Mouse (Mus musculus) hindbrain, embryonic 12.5 days (tissue): ENCODE measurements around the gene Dusp5. TPM values are rescaled to one million over a fixed set of nuclear protein-coding genes. Genes with fewer than 3 reads are reported as not detected.

Source experiments
- ATAC-seq: fragments of 200-750 bp; cut with Nextera tagmentation; 2 replicates; pipeline ENCODE4 v1.8.0; 2017; ENCODE audit warnings: moderate TSS enrichment; ENCODE audit not compliant: low FRiP score
- H3K27ac ChIP-seq: fragments of 300-500 bp; sonication (generic); 2 replicates; pipeline ENCODE4 v1.5.1; 2016; ENCODE audit warnings: mild to moderate bottlenecking
- H3K27me3 ChIP-seq: fragments of 300-500 bp; sonication (generic); 2 replicates; pipeline ENCODE4 v1.6.1; 2016; ENCODE audit warnings: mild to moderate bottlenecking
- H3K36me3 ChIP-seq: fragments of 300-500 bp; sonication (generic); 2 replicates; pipeline ENCODE4 v1.6.1; 2016; ENCODE audit warnings: mild to moderate bottlenecking
- H3K4me1 ChIP-seq: fragments of 300-500 bp; sonication (generic); 2 replicates; pipeline ENCODE4 v1.6.1; 2016
- H3K4me2 ChIP-seq: fragments of 300-500 bp; sonication (generic); replicated peaks from 2 replicates; pipeline ENCODE4 v1.6.1; 2016; ENCODE audit warnings: mild to moderate bottlenecking
- H3K4me3 ChIP-seq: fragments of 300-500 bp; sonication (generic); 2 replicates; pipeline ENCODE4 v1.5.1; 2016; ENCODE audit warnings: mild to moderate bottlenecking
- H3K9ac ChIP-seq: fragments of 300-500 bp; sonication (generic); 2 replicates; pipeline ENCODE4 v1.6.1; 2016; ENCODE audit warnings: mild to moderate bottlenecking, moderate library complexity
- H3K9me3 ChIP-seq: fragments of 300-500 bp; sonication (generic); replicated peaks from 2 replicates; pipeline ENCODE4 v1.6.1; 2016; ENCODE audit warnings: mild to moderate bottlenecking
- WGBS: fragments of 180-500 bp; shearing (Covaris S2); methylation state at CpG from one replicate; pipeline ENCODE4 v1.1.7; 2016; 5-methylcytosine and 5-hydroxymethylcytosine counted together
- polyA plus RNA-seq: library from polyadenylated mRNA; unstranded; fragments of >200 nt; fragmentation: Nextera tagmentation; extraction: Ambion mirVana; gene quantifications from 2 replicates; pipeline ENCODE4 v1.2.1, GENCODE M21; 2016

Gene Dusp5
- 2.4 TPM in 2 replicates for polyA plus RNA-seq

DNA sequence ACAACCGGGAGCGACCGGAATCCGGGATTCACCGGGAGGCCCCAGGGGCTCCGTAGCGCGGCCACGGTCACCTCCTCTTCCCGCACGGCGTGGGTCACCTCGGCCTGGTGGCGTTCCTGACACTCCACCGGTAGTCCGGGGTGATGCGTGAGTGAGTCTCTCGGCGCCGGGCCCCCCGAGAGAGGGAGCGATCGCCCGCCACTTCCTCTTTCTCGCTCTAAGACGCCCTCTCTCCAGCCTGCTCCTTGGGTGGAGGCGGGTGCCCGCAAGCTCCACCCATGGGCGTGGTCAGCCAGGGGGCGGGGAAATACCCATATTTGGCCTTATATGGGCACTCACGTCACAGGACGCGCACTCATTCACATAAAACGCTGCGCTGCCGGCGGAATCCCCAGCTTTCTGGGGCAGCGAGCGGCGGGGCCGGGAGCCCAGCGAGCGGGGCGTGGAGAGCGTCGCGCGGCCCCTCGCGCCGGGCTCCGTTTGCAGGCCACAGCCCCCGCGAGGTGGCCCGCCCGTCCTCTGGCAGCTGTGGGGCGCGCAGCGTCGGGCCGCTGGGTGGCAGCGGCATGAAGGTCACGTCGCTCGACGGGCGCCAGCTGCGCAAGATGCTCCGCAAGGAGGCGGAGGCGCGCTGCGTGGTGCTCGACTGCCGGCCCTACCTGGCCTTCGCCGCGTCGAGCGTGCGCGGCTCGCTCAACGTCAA lies at the start of gene Dusp5:
TSS of gene Dusp5 (plus strand) at position 358 of the 703 bp plus-strand sequence.
- H3K9ac ChIP-seq: peak within 1 kb of the TSS; percentile 73
- peak within 1 kb of the TSS; percentile 49; the same call in 1 of the 2 replicates for H3K27ac ChIP-seq
- peaks cover 51% of the 10 kb centered on the region for H3K27me3 ChIP-seq
- under 1% methylated on average over 80 of the region's 84 CpGs for WGBS
- ATAC-seq: peak; percentile 96
- peak within 1 kb of the TSS; percentile 67 for H3K4me3 ChIP-seq
- H3K9me3 ChIP-seq: no peaks in the 10 kb centered on the region
- peaks cover 18% of the 10 kb centered on the region for H3K4me1 ChIP-seq
- no peaks in the 10 kb centered on the region for H3K36me3 ChIP-seq
- peak within 1 kb of the TSS; percentile 93 for H3K4me2 ChIP-seq

DNA sequence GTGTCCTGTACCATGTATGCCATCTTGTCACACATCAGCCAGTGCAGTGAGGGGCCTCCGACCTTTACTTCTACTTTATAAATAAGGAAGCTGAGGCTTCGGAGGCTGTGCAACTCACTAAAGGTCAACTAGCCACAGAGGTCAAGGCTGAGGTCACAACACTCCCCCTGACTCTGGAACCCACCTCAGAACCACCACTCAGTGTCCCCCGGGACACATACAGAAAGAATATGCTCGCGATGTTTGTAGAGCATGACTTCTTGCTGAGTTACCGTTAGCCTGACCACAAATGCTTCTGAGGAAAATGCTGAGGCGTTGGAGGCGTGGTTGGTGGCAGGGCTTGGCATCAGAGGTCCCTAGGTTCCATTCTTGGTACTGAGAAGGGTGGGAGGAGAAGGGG lies 49.3 kb upstream of the Dusp5 start:
- Histone ChIP-seq H3K4me3 (no peak overlapping the region), H3K36me3 (no peaks in the 10 kb centered on the region), H3K9me3 (no peaks in the 10 kb centered on the region), H3K9ac (no peak overlapping the region), H3K27ac (no peak overlapping the region), H3K4me1 (no peaks in the 10 kb centered on the region), H3K27me3 (no peaks in the 10 kb centered on the region), H3K4me2 (no peak overlapping the region)
- 79% methylated on average over 8 of the region's 8 CpGs for WGBS
- no peak for ATAC-seq

DNA sequence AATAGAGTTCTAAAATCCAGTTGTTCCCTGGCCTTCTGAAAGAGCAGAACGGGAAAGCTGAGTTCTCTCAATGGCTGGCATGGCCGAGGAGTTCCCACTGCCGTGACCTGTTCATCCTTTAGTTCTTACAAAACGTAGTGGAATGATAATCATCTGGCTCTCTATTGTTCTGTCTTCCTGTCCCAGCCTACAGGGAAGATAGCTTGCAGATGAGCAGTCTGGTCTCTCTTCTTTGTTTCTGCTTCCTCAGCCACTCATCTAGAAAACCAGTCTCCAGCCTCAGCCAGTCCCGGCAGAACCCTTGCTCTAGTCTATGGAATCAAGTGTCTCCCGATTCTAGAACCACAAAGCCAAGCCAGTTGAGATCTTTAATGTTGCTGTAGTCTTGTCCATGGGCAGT lies 46.8 kb upstream of the Dusp5 start:
- Histone ChIP-seq H3K27me3 (no peaks in the 10 kb centered on the region), H3K9me3 (no peaks in the 10 kb centered on the region), H3K4me1 (no peaks in the 10 kb centered on the region), H3K4me3 (no peak overlapping the region), H3K27ac (no peak overlapping the region), H3K4me2 (no peak overlapping the region), H3K9ac (no peak overlapping the region), H3K36me3 (no peaks in the 10 kb centered on the region)
- 61% methylated on average over 6 of the region's 6 CpGs for WGBS
- ATAC-seq: no peak

DNA sequence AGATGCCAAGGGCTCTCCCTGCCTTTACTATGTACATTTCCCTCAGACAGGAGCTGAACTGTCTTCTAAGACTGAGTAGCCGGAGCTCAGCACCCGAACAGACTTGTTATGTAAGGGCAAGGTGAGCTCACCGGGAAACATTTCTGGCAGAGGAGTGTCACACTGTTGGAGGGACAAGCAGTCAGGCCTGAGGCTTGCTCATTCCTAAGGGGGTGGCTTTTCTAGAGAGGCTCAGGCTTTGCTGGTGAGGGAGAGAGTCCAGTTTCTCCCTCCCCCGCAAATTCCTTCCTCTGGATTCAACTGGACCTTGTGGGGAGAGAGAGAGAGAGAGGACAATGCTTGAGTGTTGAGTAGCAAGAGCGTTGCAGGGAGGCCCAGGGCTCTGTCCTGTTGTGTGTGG lies 46.4 kb upstream of the Dusp5 start:
- Histone ChIP-seq H3K36me3 (no peaks in the 10 kb centered on the region), H3K9ac (no peak overlapping the region), H3K27ac (no peak overlapping the region), H3K9me3 (no peaks in the 10 kb centered on the region), H3K27me3 (no peaks in the 10 kb centered on the region), H3K4me1 (no peaks in the 10 kb centered on the region), H3K4me2 (no peak overlapping the region), H3K4me3 (no peak overlapping the region)
- WGBS: 82% methylated on average over 5 of the region's 5 CpGs
- ATAC-seq: no peak

DNA sequence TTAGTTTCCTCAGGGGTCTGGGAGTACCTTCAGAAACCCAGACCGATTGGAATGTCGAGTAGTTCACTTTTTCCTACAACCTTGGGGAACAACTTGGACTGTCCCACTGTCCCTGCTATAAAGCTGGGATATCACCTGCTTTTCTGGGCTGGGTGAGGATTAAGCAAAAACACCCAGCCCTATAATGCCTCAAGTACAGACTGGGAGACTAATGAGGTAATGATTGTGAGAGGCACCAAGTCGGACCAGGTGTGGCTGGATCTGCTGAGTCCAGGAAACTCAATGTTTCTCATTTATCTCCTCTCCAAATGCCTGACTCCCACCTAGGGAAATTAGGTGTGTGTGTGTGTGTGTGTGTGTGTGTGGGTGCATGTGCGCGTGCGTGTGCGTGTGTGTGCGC lies 44.9 kb upstream of the Dusp5 start:
- no peak overlapping the region for H3K9ac ChIP-seq
- no peak overlapping the region for H3K4me2 ChIP-seq
- H3K27ac ChIP-seq: no peak overlapping the region
- no peaks in the 10 kb centered on the region for H3K9me3 ChIP-seq
- H3K4me3 ChIP-seq: no peak overlapping the region
- no peaks in the 10 kb centered on the region for H3K4me1 ChIP-seq
- no peak for ATAC-seq
- 94% methylated on average over 8 of the region's 8 CpGs for WGBS
- no peaks in the 10 kb centered on the region for H3K27me3 ChIP-seq
- H3K36me3 ChIP-seq: no peaks in the 10 kb centered on the region

DNA sequence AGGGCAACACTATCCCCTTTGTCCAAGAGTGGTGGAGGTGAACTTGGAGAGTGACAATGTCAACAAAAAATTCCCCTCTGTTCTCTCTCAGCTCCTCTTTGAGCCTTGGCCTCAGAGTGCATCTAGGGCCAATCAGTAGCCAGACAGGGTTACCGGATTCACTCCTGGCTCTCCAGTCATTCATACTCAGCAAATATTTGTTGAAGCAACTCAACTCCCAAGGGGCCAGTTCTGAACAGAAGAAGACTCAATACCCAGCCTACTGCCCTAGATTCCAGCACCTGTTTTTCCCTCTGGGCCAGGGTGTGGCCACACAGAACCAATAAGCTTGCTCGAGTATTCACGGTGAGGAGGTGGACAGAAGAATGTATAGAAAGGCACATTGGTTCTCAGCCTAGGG lies 44.0 kb upstream of the Dusp5 start:
- Histone ChIP-seq H3K9ac (no peak overlapping the region), H3K27me3 (no peaks in the 10 kb centered on the region), H3K4me3 (no peak overlapping the region), H3K4me1 (no peaks in the 10 kb centered on the region), H3K27ac (no peak overlapping the region), H3K36me3 (no peaks in the 10 kb centered on the region), H3K4me2 (no peak overlapping the region), H3K9me3 (no peaks in the 10 kb centered on the region)
- ATAC-seq: no peak
- WGBS: 92% methylated on average over 3 of the region's 3 CpGs

DNA sequence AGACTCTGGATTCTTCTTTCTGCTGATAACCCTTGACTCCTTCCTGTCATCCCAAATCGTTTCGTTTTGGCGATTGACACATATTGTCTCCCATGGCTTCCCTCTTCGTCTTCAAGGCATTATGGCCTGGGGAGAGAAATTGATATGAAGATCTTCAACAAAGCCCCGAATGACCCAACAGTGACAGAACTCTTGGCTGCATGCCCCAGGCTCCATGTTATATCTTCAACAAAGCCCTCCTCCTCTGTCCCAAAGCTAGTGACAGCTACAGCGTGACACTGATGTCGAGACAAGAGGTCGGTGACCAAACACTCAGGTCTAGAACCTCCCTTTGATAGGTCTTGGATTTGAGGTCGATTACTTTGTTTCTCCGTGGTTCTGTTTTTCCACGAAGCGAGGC lies 39.7 kb upstream of the Dusp5 start:
- no peaks in the 10 kb centered on the region for H3K9me3 ChIP-seq
- 88% methylated on average over 12 of the region's 12 CpGs for WGBS
- no peaks in the 10 kb centered on the region for H3K4me1 ChIP-seq
- H3K4me3 ChIP-seq: no peak overlapping the region
- ATAC-seq: no peak
- H3K36me3 ChIP-seq: no peaks in the 10 kb centered on the region
- H3K4me2 ChIP-seq: no peak overlapping the region
- H3K27ac ChIP-seq: no peak overlapping the region
- H3K9ac ChIP-seq: no peak overlapping the region
- no peaks in the 10 kb centered on the region for H3K27me3 ChIP-seq

DNA sequence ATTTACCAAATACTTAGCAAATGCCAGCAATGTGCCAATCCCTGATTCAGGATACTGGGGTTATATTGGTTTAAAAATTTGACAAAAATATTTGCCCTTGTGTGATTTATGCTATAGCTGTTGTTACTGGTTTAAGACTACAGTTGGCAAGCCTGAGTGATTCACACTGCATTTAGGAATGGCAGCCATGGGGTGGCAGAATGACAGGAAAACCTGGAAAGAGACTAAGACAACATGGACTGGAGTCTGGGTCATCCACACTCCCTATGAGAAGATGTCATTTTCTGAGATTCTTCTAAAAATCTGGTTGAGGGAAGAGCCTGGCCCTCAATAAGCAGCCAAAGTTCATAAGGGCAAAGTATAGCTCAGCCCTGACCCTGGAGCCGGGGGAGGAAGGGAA lies 39.0 kb upstream of the Dusp5 start:
- no peak for ATAC-seq
- H3K4me3 ChIP-seq: no peak overlapping the region
- H3K4me2 ChIP-seq: no peak overlapping the region
- no peaks in the 10 kb centered on the region for H3K36me3 ChIP-seq
- no peaks in the 10 kb centered on the region for H3K4me1 ChIP-seq
- H3K9me3 ChIP-seq: no peaks in the 10 kb centered on the region
- 75% methylated on average over 1 of the region's 1 CpGs for WGBS
- no peaks in the 10 kb centered on the region for H3K27me3 ChIP-seq
- H3K27ac ChIP-seq: no peak overlapping the region
- no peak overlapping the region for H3K9ac ChIP-seq

DNA sequence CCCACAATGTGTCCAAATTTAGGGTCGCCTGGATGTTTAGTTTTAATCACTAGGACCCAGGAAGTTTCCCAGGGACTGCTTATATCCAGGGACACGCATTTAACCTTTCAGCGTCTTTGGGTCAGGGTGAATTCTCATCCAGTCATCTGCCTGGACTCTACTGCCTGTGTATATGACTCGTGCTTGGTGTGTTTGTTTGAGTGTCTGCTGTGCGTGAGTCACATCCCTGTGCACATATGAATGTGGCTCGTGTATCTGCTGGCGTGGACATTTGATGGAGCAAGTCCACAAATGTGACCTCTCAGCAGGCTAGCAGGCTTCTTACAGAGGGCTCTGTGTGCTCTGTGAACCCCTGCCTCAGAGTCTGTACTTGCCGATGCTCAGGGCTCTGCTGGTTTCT lies 38.0 kb upstream of the Dusp5 start:
- H3K4me2 ChIP-seq: no peak overlapping the region
- WGBS: 80% methylated on average over 8 of the region's 8 CpGs
- H3K27ac ChIP-seq: no peak overlapping the region

DNA sequence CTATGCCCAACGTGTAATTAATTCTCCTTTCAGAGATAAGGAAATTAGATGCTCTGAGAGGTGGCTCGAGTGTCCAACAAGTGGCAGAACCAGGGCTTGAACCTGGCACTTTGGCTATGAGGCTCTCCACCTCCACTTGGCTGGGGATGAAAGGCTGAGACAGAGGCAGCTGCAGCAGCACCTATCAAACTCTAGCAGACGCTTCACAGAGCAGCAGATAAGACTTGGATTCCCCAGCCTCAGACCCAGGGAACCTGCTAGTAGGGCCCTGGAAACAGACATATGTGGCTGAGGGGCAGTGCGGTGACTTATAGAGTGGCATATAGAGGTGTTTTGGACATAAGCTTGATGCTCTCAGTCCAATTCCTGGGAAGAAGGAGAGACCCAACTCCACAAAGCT lies 36.4 kb upstream of the Dusp5 start:
- Histone ChIP-seq H3K4me3 (no peak overlapping the region), H3K36me3 (no peaks in the 10 kb centered on the region), H3K27me3 (no peaks in the 10 kb centered on the region), H3K4me1 (no peaks in the 10 kb centered on the region), H3K9ac (no peak overlapping the region), H3K27ac (no peak overlapping the region), H3K9me3 (no peaks in the 10 kb centered on the region), H3K4me2 (no peak overlapping the region)
- ATAC-seq: no peak
- 80% methylated on average over 4 of the region's 4 CpGs for WGBS

More for the DNA sequence above, 38.0 kb upstream of the Dusp5 start:
- Histone ChIP-seq H3K4me1 (no peaks in the 10 kb centered on the region), H3K4me3 (no peak overlapping the region), H3K27me3 (no peaks in the 10 kb centered on the region), H3K9ac (no peak overlapping the region), H3K9me3 (no peaks in the 10 kb centered on the region), H3K36me3 (no peaks in the 10 kb centered on the region)
- no peak for ATAC-seq

DNA sequence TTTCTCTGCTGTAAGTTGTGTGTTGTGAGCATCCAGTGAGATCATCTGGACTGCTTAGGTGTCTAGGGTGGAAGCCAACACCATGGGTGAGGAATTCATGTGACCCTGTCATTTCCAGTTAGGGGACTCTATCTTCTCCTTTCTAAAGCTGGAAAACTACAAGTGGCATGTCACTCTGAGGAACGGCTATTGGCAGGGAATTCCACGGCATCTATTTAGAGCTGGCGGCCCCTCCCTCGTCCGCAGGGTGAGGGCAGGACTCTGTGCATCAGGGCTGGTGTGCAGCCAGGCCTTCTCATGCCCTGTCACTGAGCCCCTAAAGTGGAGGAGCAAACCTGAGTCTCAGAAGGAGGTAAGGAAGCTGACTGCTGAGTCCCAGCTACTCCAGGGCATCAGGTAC lies 35.0 kb upstream of the Dusp5 start:
- ATAC-seq: no peak
- 77% methylated on average over 5 of the region's 5 CpGs for WGBS

DNA sequence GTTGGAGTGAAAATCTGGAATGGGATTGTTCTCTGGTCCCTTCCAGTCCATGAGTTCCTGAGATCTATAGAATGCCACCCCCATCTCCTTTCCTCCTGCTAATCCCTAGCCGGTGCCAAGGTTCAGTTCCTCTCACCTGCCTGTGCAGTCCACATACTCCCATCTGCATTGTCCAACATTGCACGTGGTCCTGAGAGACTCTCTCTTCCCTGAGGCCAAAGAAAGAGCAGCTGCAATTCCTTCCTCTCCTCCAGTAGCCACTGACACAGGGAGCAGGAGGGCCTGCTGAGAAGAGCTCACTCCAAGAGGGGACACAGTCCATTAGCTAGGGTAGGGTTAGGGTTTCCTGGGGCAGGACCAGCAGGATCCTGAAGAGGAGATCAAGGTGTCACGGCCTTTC lies 31.0 kb upstream of the Dusp5 start:
- no peak overlapping the region for H3K4me2 ChIP-seq
- no peak overlapping the region for H3K27ac ChIP-seq
- H3K4me1 ChIP-seq: peaks cover 9% of the 10 kb centered on the region
- H3K9me3 ChIP-seq: no peaks in the 10 kb centered on the region
- H3K9ac ChIP-seq: no peak overlapping the region
- no peak for ATAC-seq
- WGBS: 61% methylated on average over 3 of the region's 3 CpGs
- no peaks in the 10 kb centered on the region for H3K36me3 ChIP-seq
- no peaks in the 10 kb centered on the region for H3K27me3 ChIP-seq
- no peak overlapping the region for H3K4me3 ChIP-seq

More for the DNA sequence above, 35.0 kb upstream of the Dusp5 start:
- H3K4me2 ChIP-seq: no peak overlapping the region
- no peaks in the 10 kb centered on the region for H3K4me1 ChIP-seq
- no peak overlapping the region for H3K9ac ChIP-seq
- no peaks in the 10 kb centered on the region for H3K27me3 ChIP-seq
- H3K36me3 ChIP-seq: no peaks in the 10 kb centered on the region
- no peak overlapping the region for H3K27ac ChIP-seq
- H3K9me3 ChIP-seq: no peaks in the 10 kb centered on the region
- H3K4me3 ChIP-seq: no peak overlapping the region

DNA sequence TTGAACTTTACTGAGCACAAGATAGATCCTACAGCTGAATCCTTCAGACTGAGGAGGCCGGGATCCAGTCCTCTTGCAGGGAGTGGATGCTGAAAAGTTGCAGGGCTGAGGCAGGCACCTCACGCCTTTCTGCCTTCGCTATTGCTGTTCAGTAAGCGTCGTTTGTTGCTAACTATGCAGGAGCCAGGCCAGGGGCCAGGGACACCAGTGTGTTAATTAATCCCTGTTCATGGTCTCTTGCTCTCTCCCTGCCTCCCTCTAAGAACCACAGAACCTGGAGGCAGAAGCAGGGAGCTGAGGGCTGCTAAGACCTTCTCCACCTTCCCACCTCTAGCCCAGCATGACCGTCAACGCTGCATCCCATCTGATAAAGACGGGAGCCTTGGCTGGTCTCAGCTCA lies 29.9 kb upstream of the Dusp5 start:
- Histone ChIP-seq H3K9me3 (no peaks in the 10 kb centered on the region), H3K36me3 (no peaks in the 10 kb centered on the region), H3K4me2 (no peak overlapping the region), H3K27ac (no peak overlapping the region), H3K4me1 (peaks cover 11% of the 10 kb centered on the region), H3K9ac (no peak overlapping the region), H3K27me3 (no peaks in the 10 kb centered on the region), H3K4me3 (no peak overlapping the region)
- no peak for ATAC-seq
- 92% methylated on average over 8 of the region's 8 CpGs for WGBS
